Mouse (Mus musculus) hindbrain, postnatal 0 days (tissue): Measurements from ENCODE around the gene Lrrc8e. TPM values are rescaled to one million over a fixed set of nuclear protein-coding genes. Genes with fewer than 3 reads are reported as not detected.
A peak's percentile ranks its signal among the peaks of the same experiment; 100 is the strongest.

ENCODE experiments used
- ATAC-seq: fragments of 200-750 bp; cut with Nextera tagmentation; 2 replicates; pipeline ENCODE4 v1.8.0; 2017; ENCODE audit warnings: mild to moderate bottlenecking, moderate TSS enrichment, moderate library complexity
- DNase-seq: peaks from one replicate; pipeline ENCODE4 v3.0.0-alpha.2; 2015; ENCODE audit warnings: low spot score
- H3K27ac ChIP-seq: fragments of 300-500 bp; sonication (generic); 2 replicates; pipeline ENCODE4 v1.5.1; 2014; ENCODE audit warnings: mild to moderate bottlenecking
- H3K27me3 ChIP-seq: fragments of 300-500 bp; sonication (generic); 2 replicates; pipeline ENCODE4 v1.6.1; 2014; ENCODE audit warnings: low read length, mixed read lengths; ENCODE audit not compliant: insufficient read depth
- H3K36me3 ChIP-seq: fragments of 300-500 bp; sonication (generic); 2 replicates; pipeline ENCODE4 v1.6.1; 2014; ENCODE audit warnings: low read length, mixed read lengths; ENCODE audit not compliant: insufficient read depth
- H3K4me1 ChIP-seq: fragments of 300-500 bp; sonication (generic); 2 replicates; pipeline ENCODE4 v1.6.1; 2014; ENCODE audit warnings: antibody characterized with exemption, low read length, mixed read lengths; ENCODE audit not compliant: insufficient read depth
- H3K4me2 ChIP-seq: fragments of 300-500 bp; sonication (generic); 2 replicates; pipeline ENCODE4 v1.6.1; 2014; ENCODE audit warnings: low read depth, mild to moderate bottlenecking, low read length, moderate library complexity, mixed read lengths
- H3K4me3 ChIP-seq: fragments of 300-500 bp; sonication (generic); 2 replicates; pipeline ENCODE4 v1.5.1; 2014; ENCODE audit warnings: low read length
- H3K9ac ChIP-seq: fragments of 300-500 bp; sonication (generic); replicated peaks from 2 replicates; pipeline ENCODE4 v1.6.1; 2014; ENCODE audit warnings: mild to moderate bottlenecking, low read length, moderate library complexity, mixed read lengths
- H3K9me3 ChIP-seq: fragments of 300-500 bp; sonication (generic); 2 replicates; pipeline ENCODE4 v1.6.1; 2016; ENCODE audit warnings: low read length, mixed read lengths
- CTCF ChIP-seq: IDR thresholded peaks from 2 replicates; pipeline ENCODE4 v1.5.1; 2016; ENCODE audit warnings: antibody characterized with exemption, control low read depth, low read depth
- WGBS: fragments of 180-500 bp; shearing (Covaris S2); extraction: QIAGEN DNeasy Blood & Tissue Kit; methylation state at CpG from one replicate; pipeline ENCODE4 v1.1.7; 2014; 5-methylcytosine and 5-hydroxymethylcytosine counted together
- polyA plus RNA-seq: library from polyadenylated mRNA; unstranded; fragments of >200 nt; fragmentation: Nextera tagmentation; extraction: Ambion mirVana; gene quantifications from 2 replicates; pipeline ENCODE4 v1.2.1, GENCODE M21; 2015
- total RNA-seq: library from RNA; depleted of rRNA; stranded (reverse); fragments of >200 nt; gene quantifications from 2 replicates; pipeline ENCODE4 v1.2.3, GENCODE M21; 2014

Gene Lrrc8e
- total and polyA plus RNA-seq, 2 experiments from 2014 or later: not detected

GRCm38 (mm10) chr8:4237814-4238433 lies 11.3 kb downstream of the Lrrc8e start:
- TF ChIP-seq CTCF: no peak
- WGBS: 20% methylated on average over 15 of the region's 15 CpGs
- ATAC-seq: no peak; the same call in none of the 2 replicates

GRCm38 (mm10) chr8:4238434-4239192 lies 12.0 kb downstream of the Lrrc8e start, which contains the start of the genes Map2k7 and Gm49320:
Gene Map2k7, plus strand, starts transcription at chr8:4238740.
Gene Gm49320, plus strand, starts transcription at chr8:4238865.
- peaks cover 20% of the 10 kb centered on the region for H3K36me3 ChIP-seq
- peak; percentile 100 for DNase-seq
- peaks cover 17% of the 10 kb centered on the region for H3K4me1 ChIP-seq
- H3K27me3 ChIP-seq: no peaks in the 10 kb centered on the region
- ATAC-seq: peak; percentile 96
- peak within 1 kb of the TSS; percentile 53 for H3K4me3 ChIP-seq
- peak within 1 kb of the TSS; percentile 76 for H3K4me2 ChIP-seq
- no peaks in the 10 kb centered on the region for H3K9me3 ChIP-seq
- H3K9ac ChIP-seq: peak within 1 kb of the TSS; percentile 64
- WGBS: under 1% methylated on average over 69 of the region's 71 CpGs
- H3K27ac ChIP-seq: peak within 1 kb of the TSS; percentile 91
- TF ChIP-seq CTCF: peak; percentile 63

More at GRCm38 (mm10) chr8:4237814-4238433, 11.3 kb downstream of the Lrrc8e start:
- Histone ChIP-seq H3K9me3 (no peaks in the 10 kb centered on the region), H3K27me3 (no peaks in the 10 kb centered on the region), H3K36me3 (peaks cover 14% of the 10 kb centered on the region; the same call in 1 of the 2 replicates), H3K27ac (peak overlapping the region; percentile 91), H3K4me3 (peak overlapping the region; percentile 53), H3K4me2 (peak overlapping the region; percentile 76), H3K9ac (peak overlapping the region; percentile 64), H3K4me1 (peaks cover 17% of the 10 kb centered on the region)
- DNase-seq: no peak

DNA sequence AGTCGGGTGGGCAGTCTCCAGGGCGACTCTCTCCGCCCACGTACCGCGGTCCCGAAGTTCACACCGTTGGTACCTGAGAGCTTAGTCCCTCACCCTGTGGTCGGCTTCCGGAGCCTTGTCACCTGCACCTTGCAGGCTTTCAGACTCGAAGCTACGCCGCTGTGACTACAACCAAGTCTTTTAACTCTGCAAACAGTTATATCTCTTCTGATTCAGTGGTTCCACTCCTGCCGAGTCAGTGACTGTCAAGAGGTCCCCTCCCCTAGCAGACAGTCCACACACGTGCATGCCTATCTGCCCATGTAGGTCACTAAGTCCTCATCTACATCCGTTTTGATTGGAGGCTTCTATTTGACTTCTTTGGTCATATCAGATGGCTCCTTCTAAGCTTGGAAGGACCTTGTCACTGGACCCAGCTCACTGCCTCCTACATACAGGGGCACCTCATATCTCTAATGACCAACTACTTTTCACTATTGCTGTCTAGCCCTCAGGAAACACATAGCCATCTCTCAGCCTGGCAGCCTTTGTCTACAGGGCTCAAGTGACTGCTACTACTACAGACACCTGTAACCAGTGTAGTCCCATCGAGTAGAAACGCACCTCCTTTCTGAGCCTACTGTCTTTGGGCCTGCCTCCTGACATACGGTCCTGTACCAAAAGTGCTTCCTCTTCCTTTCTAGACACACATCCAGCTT lies 12.7 kb downstream of the Lrrc8e start:
- ATAC-seq: peak; percentile 30
- Histone ChIP-seq H3K9ac (peak overlapping the region; percentile 64), H3K36me3 (peaks cover 27% of the 10 kb centered on the region), H3K4me2 (peak overlapping the region; percentile 76), H3K4me3 (peak overlapping the region; percentile 53), H3K9me3 (no peaks in the 10 kb centered on the region), H3K27me3 (no peaks in the 10 kb centered on the region), H3K4me1 (peaks cover 17% of the 10 kb centered on the region), H3K27ac (peak overlapping the region; percentile 91)
- no peak for TF ChIP-seq CTCF
- 14% methylated on average over 16 of the region's 19 CpGs for WGBS
- DNase-seq: peak; percentile 19

GRCm38 (mm10) chr8:4245061-4245460 lies 18.4 kb downstream of the Lrrc8e start:
- DNase-seq (no peak), ATAC-seq (no peak)
- no peaks in the 10 kb centered on the region for H3K9me3 ChIP-seq
- no peak overlapping the region for H3K9ac ChIP-seq
- TF ChIP-seq CTCF: no peak
- no peaks in the 10 kb centered on the region for H3K27me3 ChIP-seq
- H3K36me3 ChIP-seq: peaks cover 64% of the 10 kb centered on the region
- WGBS: 92% methylated on average over 5 of the region's 5 CpGs
- peaks cover 6% of the 10 kb centered on the region for H3K4me1 ChIP-seq
- no peak overlapping the region for H3K27ac ChIP-seq
- H3K4me3 ChIP-seq: no peak overlapping the region
- no peak overlapping the region for H3K4me2 ChIP-seq

DNA sequence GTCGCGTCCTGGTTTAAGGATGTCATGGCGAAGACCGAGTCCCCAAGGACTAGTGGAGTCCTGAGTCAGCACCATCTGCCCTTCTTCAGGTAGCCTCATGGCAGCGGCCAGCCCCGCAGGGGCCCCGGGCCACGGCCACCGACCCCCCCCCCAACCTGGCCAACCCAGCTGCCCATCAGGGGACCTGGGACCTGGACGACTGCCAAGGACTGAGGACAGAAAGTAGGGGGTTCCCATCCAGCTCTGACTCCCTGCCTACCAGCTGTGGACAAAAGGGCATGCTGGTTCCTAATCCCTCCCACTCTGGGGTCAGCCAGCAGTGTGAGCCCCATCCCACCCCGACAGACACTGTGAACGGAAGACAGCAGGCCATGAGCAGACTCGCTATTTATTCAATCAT lies 19.1 kb downstream of the Lrrc8e start:
- H3K4me2 ChIP-seq: no peak overlapping the region
- peaks cover 2% of the 10 kb centered on the region; the same call in 1 of the 2 replicates for H3K4me1 ChIP-seq
- H3K4me3 ChIP-seq: no peak overlapping the region
- WGBS: 75% methylated on average over 13 of the region's 13 CpGs
- TF ChIP-seq CTCF: no peak
- H3K9ac ChIP-seq: no peak overlapping the region
- H3K36me3 ChIP-seq: peaks cover 64% of the 10 kb centered on the region
- DNase-seq: no peak
- ATAC-seq: no peak
- H3K27ac ChIP-seq: no peak overlapping the region
- H3K27me3 ChIP-seq: no peaks in the 10 kb centered on the region
- no peaks in the 10 kb centered on the region for H3K9me3 ChIP-seq

DNA sequence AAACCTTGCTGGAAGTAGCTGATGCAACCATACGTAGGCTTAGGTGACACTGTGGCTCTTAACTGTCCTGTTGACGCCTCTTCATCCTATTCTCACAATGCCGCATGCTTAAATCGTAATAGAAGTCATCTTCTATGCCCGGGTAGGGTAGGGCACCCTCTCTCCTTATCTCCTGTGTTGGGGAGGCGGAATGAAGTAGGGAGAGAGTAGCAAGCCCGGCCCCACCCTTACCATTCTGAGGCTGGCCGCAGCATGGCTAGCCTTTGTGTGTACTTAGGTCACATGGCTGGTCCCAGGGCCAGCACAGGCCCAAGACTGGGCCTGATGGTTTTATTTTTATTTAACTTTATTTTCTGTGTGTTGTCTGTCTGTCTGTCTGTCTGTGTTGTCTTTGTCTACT lies 20.6 kb downstream of the Lrrc8e start:
- no peaks in the 10 kb centered on the region for H3K9me3 ChIP-seq
- no peak overlapping the region for H3K27ac ChIP-seq
- peaks cover 54% of the 10 kb centered on the region for H3K36me3 ChIP-seq
- ATAC-seq (no peak), DNase-seq (no peak)
- 94% methylated on average over 8 of the region's 8 CpGs for WGBS
- no peaks in the 10 kb centered on the region for H3K27me3 ChIP-seq
- no peak overlapping the region for H3K4me3 ChIP-seq
- no peaks in the 10 kb centered on the region for H3K4me1 ChIP-seq
- no peak overlapping the region for H3K4me2 ChIP-seq
- no peak overlapping the region for H3K9ac ChIP-seq
- TF ChIP-seq CTCF: no peak
